Mouse (Mus musculus) brain, adult 2 months (tissue): Measurements from ENCODE around the gene Gm4513.
"Not testable (repeated sequence)": the region's sequence is repeated elsewhere in the genome, so short reads cannot be mapped to it uniquely, and the experiment has no call there.

Experiments used
- DNase-seq: peaks from one replicate; pipeline ENCODE4 v3.0.0; 2011; ENCODE audit warnings: low read depth, low spot score

The Gm4513 gene

GRCm38 (mm10) chr7:20598921-20599320, at the start of gene Gm4513:
Gene Gm4513 (minus strand): TSS chr7:20599021.
- DNase-seq, result not testable (repeated sequence)

GRCm38 (mm10) chr7:20576141-20576540, 22.7 kb downstream of the Gm4513 start, which contains the start of gene Gm4141:
Gene Gm4141 (minus strand): TSS chr7:20576241.
- not testable (repeated sequence) for DNase-seq

- DNase-seq, result not testable (repeated sequence)
Measured at GRCm38 (mm10) chr7:20545657-20546056, 53.2 kb downstream of the Gm4513 start, which contains the start of gene Gm5726. Gene Gm5726 (minus strand): TSS chr7:20545757.
